Mouse (Mus musculus) small intestine, adult 2 months (tissue): ENCODE results near the gene Cyp26a1.

Experiments
- CTCF ChIP-seq: fragments of 200-500 bp; IDR thresholded peaks from 2 replicates; pipeline ENCODE4 v1.5.1; 2012; ENCODE audit warnings: low read depth, mild to moderate bottlenecking, control low read depth, inconsistent platforms, low read length, moderate library complexity, mixed read lengths; ENCODE audit not compliant: insufficient replicate concordance, insufficient read length; ENCODE audit errors: extremely low read depth
- POLR2A ChIP-seq: fragments of 200-500 bp; IDR thresholded peaks from 2 replicates; pipeline ENCODE4 v1.6.1; 2012; ENCODE audit warnings: low read depth, mild to moderate bottlenecking, control low read depth, inconsistent platforms, low read length, moderate library complexity

- no peak for TF ChIP-seq CTCF
- no peak for TF ChIP-seq POLR2A
Measured at GRCm38 (mm10) chr19:37696603-37697334, 829 bp upstream of the Cyp26a1 start.
